Mouse (Mus musculus) hematopoietic multipotent progenitor cell, adult 10-12 weeks (in vitro differentiated cells): ENCODE data around the gene Skp2. TPM values are rescaled to one million over a fixed set of nuclear protein-coding genes. Genes with fewer than 3 reads are reported as not detected.

ENCODE experiments used
- polyA plus RNA-seq: library from polyadenylated mRNA; stranded (reverse); fragments of >175 nt; gene quantifications from 2 replicates; pipeline ENCODE4 v1.2.3, GENCODE M21; 2012; ENCODE audit warnings: low replicate concordance

Gene Skp2
- polyA plus RNA-seq, result 1.4 and 2.7 TPM in 2 replicates

GRCm38 (mm10) chr15:9155325-9155724, at the start of gene Skp2:
Skp2 (minus strand) TSS chr15:9155425.

GRCm38 (mm10) chr15:9140252-9140680, 15.0 kb downstream of the Skp2 start, which contains the start of gene Lmbrd2:
Lmbrd2 (plus strand) TSS chr15:9140550.

GRCm38 (mm10) chr15:9070912-9071555, 84.2 kb downstream of the Skp2 start, which contains the start of gene Nadk2:
Nadk2 (plus strand) TSS chr15:9071260.

Other genes starting within 250 kb of the Skp2 start
- gene Ranbp3l, start 187.5 kb downstream of the Skp2 start, polyA plus RNA-seq, result not detected in 2 replicates
- gene Nadk2, start 84.2 kb downstream of the Skp2 start, polyA plus RNA-seq, result 9.3 and 12.9 TPM in 2 replicates
- 0.98 and 1.5 TPM in 2 replicates for gene Lmbrd2, start 14.9 kb downstream of the Skp2 start, polyA plus RNA-seq
- not detected in 2 replicates for gene Ugt3a1, start 121.5 kb upstream of the Skp2 start, polyA plus RNA-seq
- gene Ugt3a2, start 180.1 kb upstream of the Skp2 start, polyA plus RNA-seq, result not detected in 2 replicates